Mouse (Mus musculus) right cerebral cortex, postnatal 25 days (tissue): ENCODE results near the gene Syt12.
A peak's percentile ranks its signal among the peaks of the same experiment; 100 is the strongest.

ENCODE experiments used
- DNase-seq: peaks from one replicate; pipeline ENCODE4 v3.0.0; 2022

Gene Syt12

GRCm38 (mm10) chr19:4477345-4478189 is at the start of gene Syt12:
Gene Syt12 (minus strand): TSS chr19:4477447.
- no peak for DNase-seq

GRCm38 (mm10) chr19:4521426-4522050 is 44.3 kb upstream of the Syt12 start:
- DNase-seq: no peak

GRCm38 (mm10) chr19:4517483-4517882 is 40.2 kb upstream of the Syt12 start:
- DNase-seq: no peak

DNA sequence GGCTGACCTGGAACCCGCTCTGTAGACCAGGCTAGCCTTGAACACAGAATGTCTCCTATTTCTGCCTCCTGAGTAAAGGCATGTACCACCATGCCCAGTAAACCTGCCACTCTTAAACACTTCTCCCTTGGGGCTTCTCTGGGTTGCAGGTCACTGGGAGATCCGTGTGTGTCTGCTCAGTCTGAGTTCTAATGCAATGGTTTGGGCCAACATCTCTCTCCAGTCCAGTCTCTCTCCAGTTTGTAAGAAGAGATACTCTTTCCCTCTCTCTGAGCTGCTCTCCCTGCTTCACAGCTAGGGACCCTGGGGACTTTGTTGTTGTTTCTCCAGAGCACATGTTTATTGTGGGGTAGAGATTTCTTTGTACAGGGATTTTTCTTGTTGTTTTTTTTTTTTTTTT is 39.0 kb upstream of the Syt12 start:
- DNase-seq: no peak

DNA sequence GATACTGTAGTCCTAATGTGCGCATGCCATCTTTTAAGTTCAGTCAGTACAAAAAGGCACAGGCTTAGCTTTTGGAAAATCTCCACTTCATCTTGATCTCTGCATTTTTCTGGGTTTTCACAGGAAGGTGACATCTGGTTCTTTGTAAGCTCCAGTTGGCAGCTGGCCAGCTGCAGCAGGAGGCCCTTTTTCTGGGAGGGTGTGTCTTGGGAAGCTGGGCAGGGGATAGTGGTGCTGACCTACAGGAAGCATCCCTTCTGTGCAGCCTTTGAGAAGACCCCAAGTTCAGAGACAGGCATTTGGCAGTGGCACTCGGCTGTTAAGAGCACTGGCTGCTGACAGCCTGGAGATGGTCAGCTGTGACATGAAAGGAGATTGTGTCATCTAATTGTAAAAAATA is 38.5 kb upstream of the Syt12 start:
- DNase-seq: no peak

DNA sequence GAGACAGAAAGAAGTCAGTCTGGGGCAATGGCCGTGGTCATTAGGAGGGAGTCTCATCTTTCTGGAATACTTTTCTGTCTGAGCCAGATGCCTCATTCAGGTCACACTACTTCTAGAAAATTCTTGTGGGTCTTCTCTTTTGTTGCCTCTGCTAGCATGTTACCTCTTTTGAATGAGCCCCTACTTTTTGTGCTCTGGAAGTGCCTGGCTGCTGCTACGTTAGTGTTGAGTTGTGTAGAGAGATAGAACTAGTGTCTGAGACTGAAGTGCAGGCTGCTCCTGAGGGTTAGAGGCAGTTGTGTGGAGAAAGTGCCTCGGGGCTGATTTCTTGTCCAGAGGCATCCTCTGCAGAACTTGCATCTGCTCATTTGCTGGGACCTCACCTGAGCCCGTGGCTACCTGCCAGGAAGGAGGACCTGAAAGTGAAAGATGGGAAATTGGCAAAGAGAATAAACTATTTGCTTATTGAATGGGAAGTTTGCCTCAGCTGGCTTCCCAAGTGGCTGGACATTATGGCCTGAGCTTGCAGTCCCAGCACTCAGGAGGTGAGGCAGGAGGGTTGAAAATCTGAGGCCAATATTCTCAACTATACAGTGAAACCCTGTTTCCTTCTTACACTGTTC is 36.1 kb upstream of the Syt12 start:
- DNase-seq: no peak

- no peak for DNase-seq
Measured at GRCm38 (mm10) chr19:4511116-4511841, 34.0 kb upstream of the Syt12 start.

- peak; percentile 99 for DNase-seq
Measured at GRCm38 (mm10) chr19:4509986-4510963, 33.0 kb upstream of the Syt12 start, which contains the start of gene Pcx. Gene Pcx (plus strand): TSS chr19:4510472.

DNA sequence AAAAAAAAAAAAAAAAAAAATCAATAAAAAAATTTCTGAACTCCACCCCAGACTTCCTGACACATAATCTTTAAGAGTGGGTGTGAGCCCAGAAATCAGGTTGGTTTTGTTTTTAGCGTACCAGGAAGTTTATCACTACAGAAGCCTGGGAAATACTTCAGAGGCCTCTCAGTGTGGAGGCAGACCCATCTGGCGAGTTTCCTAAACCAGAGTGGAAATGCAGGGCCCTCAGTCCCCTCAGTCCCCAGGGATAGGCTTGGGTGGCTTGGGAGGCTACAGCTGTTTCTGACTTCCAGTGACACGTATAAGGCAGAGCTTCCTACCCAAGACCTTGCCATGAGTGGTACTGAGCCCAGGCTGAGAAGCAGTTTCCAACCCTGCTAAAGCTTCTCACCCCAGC is 30.5 kb upstream of the Syt12 start:
- DNase-seq: no peak

DNA sequence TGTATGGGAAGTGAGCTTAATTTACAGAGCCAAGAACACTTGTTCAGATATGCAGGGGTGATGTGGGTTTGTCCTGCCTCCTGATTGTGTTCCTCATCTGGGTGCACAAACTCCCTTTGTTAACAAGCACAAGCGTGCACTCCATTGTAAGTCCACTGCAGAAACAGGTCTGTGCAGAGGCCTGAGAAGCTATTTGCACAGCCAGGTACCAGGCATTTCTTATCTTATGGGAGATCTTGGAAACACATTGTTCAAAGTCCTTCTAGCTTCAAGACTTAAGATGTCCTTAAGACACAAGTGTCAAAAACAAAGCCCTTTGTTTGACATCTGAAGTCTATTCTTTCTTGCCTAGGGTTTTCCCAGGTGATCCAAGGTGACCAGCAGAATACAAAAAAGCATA is 27.6 kb upstream of the Syt12 start:
- DNase-seq: no peak

DNA sequence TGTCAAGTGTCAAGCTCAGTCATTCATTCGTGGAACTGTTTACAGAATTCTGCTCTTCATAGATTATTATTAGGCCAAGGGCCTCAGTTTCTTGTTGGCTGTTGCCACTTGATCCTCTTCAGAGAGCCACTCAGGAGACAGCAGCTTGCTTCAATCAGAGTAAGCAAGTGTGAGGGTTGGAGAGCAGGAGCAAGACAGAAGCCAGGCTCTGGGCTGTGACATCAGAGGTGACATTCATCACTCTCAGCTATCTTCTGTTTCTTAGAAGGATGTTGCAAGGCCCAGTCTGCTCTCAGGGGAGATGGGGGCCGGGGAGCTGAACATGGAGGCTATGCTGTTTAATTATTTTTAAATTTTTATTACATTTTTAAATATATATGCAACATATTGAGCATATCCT is 25.5 kb upstream of the Syt12 start:
- DNase-seq: no peak

GRCm38 (mm10) chr19:4498062-4498933 is 21.1 kb upstream of the Syt12 start, which contains the start of gene 2010003K11Rik:
Gene 2010003K11Rik (minus strand): TSS chr19:4498583.
- DNase-seq: no peak

- DNase-seq: peak; percentile 52
Measured at GRCm38 (mm10) chr19:4497263-4497973, 20.2 kb upstream of the Syt12 start.

GRCm38 (mm10) chr19:4496535-4497262 is 19.5 kb upstream of the Syt12 start:
- no peak for DNase-seq

DNA sequence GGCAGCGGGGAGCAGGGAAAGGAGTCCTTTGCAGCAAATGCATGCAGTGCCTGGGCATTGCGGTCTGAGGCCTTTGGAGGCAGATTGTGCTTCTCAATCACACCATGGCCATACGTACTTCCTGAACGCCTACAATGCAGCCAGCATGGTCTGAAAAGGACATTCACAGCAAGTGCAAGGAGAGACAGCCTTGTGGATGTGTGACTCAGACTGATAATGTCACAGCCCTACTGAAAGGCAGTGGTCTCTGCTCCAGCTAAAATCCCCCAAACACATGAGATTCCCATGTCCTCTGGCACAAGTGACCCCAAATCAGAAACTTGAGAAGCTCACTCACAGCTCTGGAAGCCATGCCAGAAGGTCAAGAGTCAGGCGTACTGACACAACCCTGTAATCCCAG is 18.6 kb upstream of the Syt12 start:
- no peak for DNase-seq

- DNase-seq: no peak
Measured at GRCm38 (mm10) chr19:4494707-4495106, 17.5 kb upstream of the Syt12 start.

DNA sequence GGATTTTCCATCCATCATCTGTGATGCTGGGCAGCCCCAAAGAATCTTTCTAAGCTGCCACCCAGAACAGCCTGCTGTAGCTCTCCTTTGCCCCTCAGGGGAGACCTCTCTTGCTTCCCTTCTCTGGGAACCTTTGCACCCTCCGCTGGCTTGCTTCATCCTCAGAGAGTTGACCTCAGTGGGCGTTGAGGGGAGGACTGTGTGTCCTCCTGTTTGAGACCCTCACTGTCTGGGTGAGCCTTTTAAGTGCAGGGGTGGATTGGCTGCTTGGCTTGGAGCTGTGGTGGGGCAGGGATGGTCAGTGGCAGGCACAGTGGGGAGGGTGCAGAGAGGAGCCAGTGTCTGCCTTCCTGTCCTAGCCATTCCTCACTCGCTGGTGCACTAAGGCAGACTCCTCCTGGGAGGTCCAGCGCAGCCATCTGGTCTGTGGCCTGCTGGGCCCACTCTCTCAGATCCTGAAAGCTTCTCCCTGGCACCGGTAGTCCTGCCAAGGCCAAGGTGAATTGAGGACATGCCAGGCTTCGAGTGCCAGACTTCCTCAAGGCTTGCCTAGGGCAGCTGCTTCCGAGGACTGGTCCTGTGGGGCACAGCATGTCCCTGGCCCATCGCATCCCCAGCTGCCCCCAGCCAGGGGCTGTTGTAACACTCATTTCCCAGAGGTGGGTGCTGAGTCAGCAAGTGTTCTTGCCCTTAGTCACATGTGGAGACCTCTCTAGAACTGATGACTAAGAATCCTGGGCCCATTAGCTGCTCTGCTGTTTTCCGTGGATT is 15.5 kb upstream of the Syt12 start:
- DNase-seq: no peak

DNA sequence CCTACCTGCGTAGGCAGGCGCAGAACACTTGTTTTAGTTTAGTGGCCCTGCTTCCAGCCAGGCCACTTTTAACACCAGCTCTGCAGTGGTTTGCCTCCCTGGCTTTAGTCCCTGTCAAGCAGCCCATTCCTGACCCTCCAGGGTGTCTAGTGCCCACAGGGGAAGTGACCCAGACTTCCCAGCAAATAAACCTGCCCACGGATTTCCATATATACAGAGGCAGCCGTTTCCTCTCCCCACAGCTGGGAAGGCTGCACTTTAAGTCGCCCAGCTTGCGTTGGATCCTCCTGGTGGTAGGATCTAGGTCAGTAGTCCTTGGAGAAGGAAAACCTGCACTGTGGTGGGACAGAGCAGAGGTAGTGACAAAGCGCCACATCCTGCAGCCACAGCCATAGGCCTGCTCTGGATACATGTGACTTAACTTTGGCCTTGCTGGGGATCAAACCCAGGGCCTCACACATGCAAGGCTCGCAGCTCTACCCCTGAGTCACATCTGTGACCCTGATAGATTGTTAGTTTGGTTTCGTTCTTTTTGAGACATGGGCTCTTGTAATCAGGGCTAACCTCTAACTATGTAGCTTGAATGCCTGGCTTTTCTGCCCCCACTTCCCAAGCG is 13.9 kb upstream of the Syt12 start:
- DNase-seq: no peak
